Mouse (Mus musculus) thymus, postnatal 25 days (tissue): ENCODE measurements around the gene Dyrk1a.
"Not testable (repeated sequence)": the region's sequence is repeated elsewhere in the genome, so short reads cannot be mapped to it uniquely, and the experiment has no call there.

Experiments
- DNase-seq: peaks from one replicate; pipeline ENCODE4 v3.0.0; 2022

Dyrk1a gene

GRCm38 (mm10) chr16:94641799-94642198 is 72.0 kb downstream of the Dyrk1a start:
- no peak for DNase-seq

- peak; percentile 36 for DNase-seq
Measured at GRCm38 (mm10) chr16:94647153-94647552, 77.3 kb downstream of the Dyrk1a start.

- no peak for DNase-seq
Measured at GRCm38 (mm10) chr16:94647925-94648324, 78.1 kb downstream of the Dyrk1a start.

- DNase-seq, result no peak
Measured at GRCm38 (mm10) chr16:94649861-94650260, 80.1 kb downstream of the Dyrk1a start.

GRCm38 (mm10) chr16:94652091-94652713 is 82.4 kb downstream of the Dyrk1a start:
- no peak for DNase-seq

GRCm38 (mm10) chr16:94655083-94655482 is 85.3 kb downstream of the Dyrk1a start:
- no peak for DNase-seq

- DNase-seq, result no peak
Measured at GRCm38 (mm10) chr16:94656891-94657290, 87.1 kb downstream of the Dyrk1a start.

- no peak for DNase-seq
Measured at GRCm38 (mm10) chr16:94659394-94659793, 89.6 kb downstream of the Dyrk1a start.

GRCm38 (mm10) chr16:94660221-94660620 is 90.4 kb downstream of the Dyrk1a start:
- no peak for DNase-seq

GRCm38 (mm10) chr16:94667557-94667956 is 97.7 kb downstream of the Dyrk1a start:
- no peak for DNase-seq

- no peak for DNase-seq
Measured at GRCm38 (mm10) chr16:94671313-94671712, 101.5 kb downstream of the Dyrk1a start.

- no peak for DNase-seq
Measured at GRCm38 (mm10) chr16:94680924-94681323, 111.1 kb downstream of the Dyrk1a start.

GRCm38 (mm10) chr16:94681760-94682159 is 112.0 kb downstream of the Dyrk1a start:
- no peak for DNase-seq

- no peak for DNase-seq
Measured at GRCm38 (mm10) chr16:94683960-94684359, 114.2 kb downstream of the Dyrk1a start.

- no peak for DNase-seq
Measured at GRCm38 (mm10) chr16:94693687-94694305, 124.0 kb downstream of the Dyrk1a start.

GRCm38 (mm10) chr16:94697553-94697952 is 127.7 kb downstream of the Dyrk1a start:
- DNase-seq, result no peak

GRCm38 (mm10) chr16:94698234-94698633 is 128.4 kb downstream of the Dyrk1a start:
- not testable (repeated sequence) for DNase-seq

- no peak for DNase-seq
Measured at GRCm38 (mm10) chr16:94701141-94701540, 131.3 kb downstream of the Dyrk1a start.

- no peak for DNase-seq
Measured at GRCm38 (mm10) chr16:94701971-94702370, 132.2 kb downstream of the Dyrk1a start.

- DNase-seq, result peak; percentile 84
Measured at GRCm38 (mm10) chr16:94713480-94714094, 143.8 kb downstream of the Dyrk1a start.

- no peak for DNase-seq
Measured at GRCm38 (mm10) chr16:94714483-94714882, 144.7 kb downstream of the Dyrk1a start.

- no peak for DNase-seq
Measured at GRCm38 (mm10) chr16:94717051-94717450, 147.2 kb downstream of the Dyrk1a start.

GRCm38 (mm10) chr16:94718919-94719318 is 149.1 kb downstream of the Dyrk1a start:
- no peak for DNase-seq

GRCm38 (mm10) chr16:94719488-94719887 is 149.7 kb downstream of the Dyrk1a start:
- DNase-seq, result no peak
